Mouse (Mus musculus) embryonic facial prominence, embryonic 13.5 days (tissue): ENCODE results near the gene Milr1. TPM values are rescaled to one million over a fixed set of nuclear protein-coding genes. Genes with fewer than 3 reads are reported as not detected.
A peak's percentile ranks its signal among the peaks of the same experiment; 100 is the strongest.

ENCODE experiments used
- ATAC-seq: fragments of 200-750 bp; cut with Nextera tagmentation; 2 replicates; pipeline ENCODE4 v1.8.0; 2017; ENCODE audit warnings: low read depth; ENCODE audit not compliant: insufficient number of reproducible peaks, insufficient read depth, low FRiP score, low TSS enrichment
- H3K27ac ChIP-seq: fragments of 300-500 bp; sonication (generic); 2 replicates; pipeline ENCODE4 v1.5.1; 2015; ENCODE audit warnings: moderate library complexity, mild to moderate bottlenecking, inconsistent platforms
- H3K27me3 ChIP-seq: fragments of 300-500 bp; sonication (generic); 2 replicates; pipeline ENCODE4 v1.6.1; 2015; ENCODE audit warnings: mild to moderate bottlenecking, inconsistent platforms
- H3K36me3 ChIP-seq: fragments of 300-500 bp; sonication (generic); 2 replicates; pipeline ENCODE4 v1.6.1; 2015; ENCODE audit warnings: mild to moderate bottlenecking, inconsistent platforms
- H3K4me1 ChIP-seq: fragments of 300-500 bp; sonication (generic); 2 replicates; pipeline ENCODE4 v1.6.1; 2015; ENCODE audit warnings: inconsistent platforms
- H3K4me2 ChIP-seq: fragments of 300-500 bp; sonication (generic); 2 replicates; pipeline ENCODE4 v1.6.1; 2015; ENCODE audit warnings: moderate library complexity, mild to moderate bottlenecking, inconsistent platforms
- H3K4me3 ChIP-seq: fragments of 300-500 bp; sonication (generic); 2 replicates; pipeline ENCODE4 v1.5.1; 2015; ENCODE audit warnings: mild to moderate bottlenecking, inconsistent platforms
- H3K9ac ChIP-seq: fragments of 300-500 bp; sonication (generic); 2 replicates; pipeline ENCODE4 v1.6.1; 2015; ENCODE audit warnings: mild to moderate bottlenecking, inconsistent platforms
- H3K9me3 ChIP-seq: fragments of 300-500 bp; sonication (generic); 2 replicates; pipeline ENCODE4 v1.6.1; 2016; ENCODE audit warnings: inconsistent platforms
- WGBS: fragments of 180-500 bp; shearing (Covaris S2); methylation state at CpG from one replicate; pipeline ENCODE4 v1.1.7; 2015; ENCODE audit warnings: mixed read lengths; 5-methylcytosine and 5-hydroxymethylcytosine counted together
- microRNA-seq: library from miRNA; unstranded; fragments of <30 nt; microRNA quantifications from one replicate; pipeline ENCODE4, GENCODE M21; 2016
- polyA plus RNA-seq: library from polyadenylated mRNA; unstranded; fragments of >200 nt; fragmentation: Nextera tagmentation; extraction: Ambion mirVana; gene quantifications from 2 replicates; pipeline ENCODE4 v1.2.1, GENCODE M21; 2015

Gene Milr1
- polyA plus RNA-seq, 1 experiment from 2014 or later: 2.3 TPM

DNA sequence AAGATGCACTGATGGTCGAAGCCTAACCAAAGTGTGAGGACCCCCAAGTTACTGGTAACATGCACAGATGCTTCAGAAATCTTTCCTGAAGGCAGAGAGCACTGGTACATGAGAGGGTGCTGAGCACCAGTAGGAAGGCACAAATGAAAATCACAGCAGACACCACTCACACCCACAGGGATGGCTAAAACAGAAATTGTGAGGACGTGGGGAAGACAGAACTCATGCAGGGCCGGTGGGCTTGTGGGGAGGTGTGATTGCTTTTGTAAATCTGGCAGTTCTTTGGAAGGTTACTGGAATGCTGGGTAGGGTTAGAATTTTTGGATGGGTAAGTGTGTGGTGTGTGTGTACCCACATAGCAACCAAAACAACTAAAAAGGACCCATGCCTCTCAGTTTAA, 66.1 kb downstream of the Milr1 start:
- no peaks in the 10 kb centered on the region for H3K9me3 ChIP-seq
- WGBS: 71% methylated on average over 3 of the region's 3 CpGs

DNA sequence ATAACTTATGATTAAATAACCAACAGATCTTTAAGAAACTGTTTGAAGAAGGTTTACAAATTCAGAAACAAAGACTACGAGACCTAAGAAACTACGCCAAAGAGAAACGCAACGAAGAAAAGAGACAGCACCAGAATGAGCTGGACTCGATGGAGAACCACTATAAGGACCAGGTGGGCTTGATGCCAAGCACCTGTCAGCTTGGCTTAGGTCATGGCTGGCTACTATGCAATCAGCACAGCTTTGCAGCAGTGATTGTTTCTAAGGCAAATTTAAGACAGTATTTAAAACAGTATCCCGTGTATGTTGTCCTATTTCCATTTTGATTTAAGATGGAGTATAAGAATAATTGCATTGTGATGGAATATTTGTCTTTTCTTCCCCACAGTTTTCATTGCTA, 66.8 kb downstream of the Milr1 start:
- ATAC-seq: no peak
- 80% methylated on average over 6 of the region's 6 CpGs for WGBS

More for the DNA sequence above, 66.1 kb downstream of the Milr1 start:
- Histone ChIP-seq H3K27me3 (no peaks in the 10 kb centered on the region), H3K4me2 (no peak overlapping the region), H3K27ac (no peak overlapping the region), H3K4me1 (peaks cover 24% of the 10 kb centered on the region), H3K9ac (no peak overlapping the region), H3K36me3 (peaks cover 87% of the 10 kb centered on the region), H3K4me3 (no peak overlapping the region)
- ATAC-seq: no peak

DNA sequence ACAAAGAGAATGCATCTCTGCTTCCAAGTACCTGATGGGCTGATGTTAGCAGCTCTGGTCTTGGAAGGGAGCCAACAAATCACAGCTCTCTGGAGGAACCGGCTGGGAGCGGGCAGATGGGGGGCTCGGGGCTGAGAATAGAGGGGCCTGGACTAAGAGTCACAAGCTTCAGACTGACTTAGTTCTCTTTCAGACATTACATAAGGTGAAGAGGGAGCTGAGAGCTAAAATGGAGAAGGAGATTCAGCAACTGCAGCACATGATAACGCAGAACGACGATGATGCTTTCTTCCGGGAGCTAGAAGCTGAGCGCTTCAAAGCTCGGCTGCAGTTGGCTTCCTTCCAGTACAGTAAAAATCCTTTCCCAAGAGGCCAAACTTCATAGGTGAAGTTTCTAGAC, 67.3 kb downstream of the Milr1 start:
- Histone ChIP-seq H3K36me3 (peaks cover 87% of the 10 kb centered on the region), H3K4me3 (no peak overlapping the region), H3K9ac (0 out of 2 replicates have a peak overlapping the region, but pooled peaks have one; percentile 36), H3K4me2 (no peak overlapping the region), H3K4me1 (peaks cover 24% of the 10 kb centered on the region), H3K27ac (peak overlapping the region; percentile 34), H3K27me3 (no peaks in the 10 kb centered on the region), H3K9me3 (no peaks in the 10 kb centered on the region)
- no peak for ATAC-seq
- WGBS: 51% methylated on average over 9 of the region's 9 CpGs

More for the DNA sequence above, 66.8 kb downstream of the Milr1 start:
- no peaks in the 10 kb centered on the region for H3K9me3 ChIP-seq
- no peaks in the 10 kb centered on the region for H3K27me3 ChIP-seq
- H3K4me2 ChIP-seq: no peak overlapping the region
- no peak overlapping the region for H3K4me3 ChIP-seq
- peaks cover 24% of the 10 kb centered on the region for H3K4me1 ChIP-seq
- peaks cover 87% of the 10 kb centered on the region for H3K36me3 ChIP-seq
- H3K9ac ChIP-seq: no peak overlapping the region
- no peak overlapping the region; the same call in 1 of the 2 replicates for H3K27ac ChIP-seq

Small RNA genes lying within 50 kb of the gene (microRNA-seq; reads per million reads assigned to microRNA genes)
- not detected for gene Gm25994
- 9.4 reads per million, percentile 27 among the genes with 10 or more reads in this experiment for gene Mir3064

Other genes with a start within 250 kb of the Milr1 start
- gene Tex2, start 137.8 kb upstream of the Milr1 start, polyA plus RNA-seq: 8.7 and 8.9 TPM in 2 replicates
- 29.0 and 33.7 TPM in 2 replicates for gene Pecam1, start 598 bp upstream of the Milr1 start, polyA plus RNA-seq
- 14.1 and 14.7 TPM in 2 replicates for gene Polg2, start 28.3 kb downstream of the Milr1 start, polyA plus RNA-seq
- gene Ddx5, start 38.0 kb downstream of the Milr1 start, polyA plus RNA-seq: 345 and 370 TPM in 2 replicates
- 28.2 and 30.5 TPM in 2 replicates for gene Cep95, start 38.0 kb downstream of the Milr1 start, polyA plus RNA-seq
- 16.5 and 16.8 TPM in 2 replicates for gene Smurf2, start 169.5 kb downstream of the Milr1 start, polyA plus RNA-seq
- gene Kpna2, start 248.3 kb downstream of the Milr1 start, polyA plus RNA-seq: 289 and 398 TPM in 2 replicates